ENCODE assay signal across 7 mouse cellular contexts in the genomic region with DNA sequence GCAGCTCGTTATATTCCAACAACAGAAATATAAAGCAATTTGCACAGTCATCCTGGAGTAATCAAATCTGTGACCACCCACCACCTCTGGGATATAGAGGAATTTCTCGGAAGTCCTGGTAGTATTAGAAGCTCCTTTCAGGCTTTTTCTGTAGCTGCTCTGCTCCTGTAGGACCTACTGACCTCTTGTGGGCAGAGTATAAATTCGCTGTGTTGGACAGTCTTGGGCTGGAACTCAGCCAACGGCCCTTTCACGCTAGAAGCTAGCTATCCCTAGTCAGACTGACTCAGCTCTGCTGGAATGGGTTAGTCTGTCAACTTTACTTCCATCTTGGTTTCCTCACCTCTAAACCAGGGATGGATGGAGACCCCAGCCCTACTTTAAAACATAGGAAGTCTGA. TPM values are rescaled to one million over a fixed set of nuclear protein-coding genes. Genes with fewer than 3 reads are reported as not detected.
DNase-seq lines count a peak whose midpoint lies in the region; ATAC-seq lines count a peak whose summit lies in the region.

No protein-coding gene starts in this region.

- H3K27me3 ChIP-seq in neural tube, embryonic 11.5 days (ENCODE audit: control insufficient read depth, insufficient read depth, low read length), result no peaks in the 10 kb centered on the region
- H3K27me3 ChIP-seq in neural tube, embryonic 15.5 days (replicated peaks), result no peaks in the 10 kb centered on the region
- no peaks in the 10 kb centered on the region for H3K27me3 ChIP-seq in lung, embryonic 15.5 days
- H3K27me3 ChIP-seq in hindbrain, embryonic 14.5 days (ENCODE audit: control insufficient read depth, insufficient read depth, low read length), result no peaks in the 10 kb centered on the region
- H3K27me3 ChIP-seq in midbrain, embryonic 11.5 days (ENCODE audit: control insufficient read depth, insufficient read depth, low read length), result no peaks in the 10 kb centered on the region

- no peak overlapping the region for H3K4me2 ChIP-seq in neural tube, embryonic 11.5 days (ENCODE audit: low read depth)
- no peak overlapping the region for H3K4me2 ChIP-seq in neural tube, embryonic 15.5 days
- no peak overlapping the region for H3K4me2 ChIP-seq in lung, embryonic 15.5 days
- no peak overlapping the region for H3K4me2 ChIP-seq in hindbrain, embryonic 14.5 days (replicated peaks)
- no peak overlapping the region for H3K4me2 ChIP-seq in midbrain, embryonic 11.5 days

- intact Hi-C loops in gastrocnemius, postnatal 36 days (cut with DNase I), result loop anchor here (5.0 to 10.0 kb wide), 2 partner anchors 82 to 195 kb away; no protein-coding TSS in a partner anchor

- H3K27ac ChIP-seq in neural tube, embryonic 11.5 days (ENCODE audit: low read depth, low read length), result no peak overlapping the region
- H3K27ac ChIP-seq in neural tube, embryonic 15.5 days (replicated peaks), result no peak overlapping the region
- no peak overlapping the region for H3K27ac ChIP-seq in lung, embryonic 15.5 days
- no peak overlapping the region for H3K27ac ChIP-seq in hindbrain, embryonic 14.5 days
- no peak overlapping the region for H3K27ac ChIP-seq in midbrain, embryonic 11.5 days (ENCODE audit: low read depth, low read length)

- DNase-seq in neural tube, embryonic 11.5 days (ENCODE audit: low spot score), result peak; percentile 20
- DNase-seq in adrenal gland, postnatal 14 days, result peak; percentile 80
- DNase-seq in gastrocnemius, postnatal 36 days, result peak; percentile 18 to 41
- DNase-seq in hindbrain, embryonic 14.5 days (ENCODE audit: low spot score), result no peak
- no peak for DNase-seq in midbrain, embryonic 11.5 days (ENCODE audit: low spot score, missing footprints)

- no peak overlapping the region for H3K4me3 ChIP-seq in neural tube, embryonic 11.5 days (ENCODE audit: low read depth, low read length)
- no peak overlapping the region for H3K4me3 ChIP-seq in neural tube, embryonic 15.5 days (replicated peaks)
- no peak overlapping the region for H3K4me3 ChIP-seq in lung, embryonic 15.5 days
- H3K4me3 ChIP-seq in hindbrain, embryonic 14.5 days (replicated peaks; ENCODE audit: low read length), result no peak overlapping the region
- no peak overlapping the region for H3K4me3 ChIP-seq in midbrain, embryonic 11.5 days (ENCODE audit: low read depth, low read length)

- H3K4me1 ChIP-seq in neural tube, embryonic 11.5 days (ENCODE audit: control insufficient read depth, insufficient read depth, low read length), result no peaks in the 10 kb centered on the region
- H3K4me1 ChIP-seq in neural tube, embryonic 15.5 days, result no peaks in the 10 kb centered on the region
- H3K4me1 ChIP-seq in lung, embryonic 15.5 days, result no peaks in the 10 kb centered on the region
- no peaks in the 10 kb centered on the region for H3K4me1 ChIP-seq in hindbrain, embryonic 14.5 days (replicated peaks; ENCODE audit: control insufficient read depth, insufficient read depth, low read length)
- no peaks in the 10 kb centered on the region for H3K4me1 ChIP-seq in midbrain, embryonic 11.5 days (ENCODE audit: control insufficient read depth, insufficient read depth, low read length)

- no peaks in the 10 kb centered on the region for H3K36me3 ChIP-seq in neural tube, embryonic 11.5 days (ENCODE audit: control insufficient read depth, insufficient read depth, low read length)
- no peaks in the 10 kb centered on the region for H3K36me3 ChIP-seq in neural tube, embryonic 15.5 days
- no peaks in the 10 kb centered on the region for H3K36me3 ChIP-seq in lung, embryonic 15.5 days
- H3K36me3 ChIP-seq in hindbrain, embryonic 14.5 days (replicated peaks; ENCODE audit: control insufficient read depth, insufficient read depth), result no peaks in the 10 kb centered on the region
- no peaks in the 10 kb centered on the region for H3K36me3 ChIP-seq in midbrain, embryonic 11.5 days (ENCODE audit: control insufficient read depth, insufficient read depth, low read length)

- 49% methylated on average over 5 of the region's 5 CpGs for WGBS in neural tube, embryonic 11.5 days
- 39% methylated on average over 5 of the region's 5 CpGs for WGBS in neural tube, embryonic 15.5 days
- 27% methylated on average over 5 of the region's 5 CpGs for WGBS in lung, embryonic 15.5 days
- 34% methylated on average over 5 of the region's 5 CpGs for WGBS in hindbrain, embryonic 14.5 days
- WGBS in midbrain, embryonic 11.5 days, result 47% methylated on average over 5 of the region's 5 CpGs

- H3K9me3 ChIP-seq in neural tube, embryonic 11.5 days (ENCODE audit: control insufficient read depth, low read length), result no peaks in the 10 kb centered on the region
- no peaks in the 10 kb centered on the region for H3K9me3 ChIP-seq in neural tube, embryonic 15.5 days (replicated peaks)
- no peaks in the 10 kb centered on the region for H3K9me3 ChIP-seq in lung, embryonic 15.5 days
- H3K9me3 ChIP-seq in hindbrain, embryonic 14.5 days (ENCODE audit: control insufficient read depth, low read length), result no peaks in the 10 kb centered on the region
- no peaks in the 10 kb centered on the region for H3K9me3 ChIP-seq in midbrain, embryonic 11.5 days (ENCODE audit: control insufficient read depth, low read length)

- no peak for ATAC-seq in neural tube, embryonic 11.5 days (ENCODE audit: insufficient read depth, low FRiP score, low TSS enrichment)
- no peak for ATAC-seq in neural tube, embryonic 15.5 days (ENCODE audit: low FRiP score)
- peak; percentile 58; the same call in 1 of the 2 replicates for ATAC-seq in lung, embryonic 15.5 days (ENCODE audit: borderline replicate concordance, extremely low read depth, low FRiP score, low TSS enrichment)
- ATAC-seq in hindbrain, embryonic 14.5 days (ENCODE audit: low FRiP score), result no peak
- no peak for ATAC-seq in midbrain, embryonic 11.5 days (ENCODE audit: low FRiP score)

- H3K9ac ChIP-seq in neural tube, embryonic 11.5 days (ENCODE audit: low read length), result no peak overlapping the region
- no peak overlapping the region for H3K9ac ChIP-seq in neural tube, embryonic 15.5 days (replicated peaks)
- H3K9ac ChIP-seq in lung, embryonic 15.5 days, result no peak overlapping the region
- no peak overlapping the region for H3K9ac ChIP-seq in hindbrain, embryonic 14.5 days
- H3K9ac ChIP-seq in midbrain, embryonic 11.5 days (ENCODE audit: low read length), result no peak overlapping the region

RNA-seq across cellular contexts. Expression of a gene that starts 34.8 kb away (rescaled TPM):
- 804 and 829 TPM in 2 replicates for polyA plus RNA-seq in neural tube, embryonic 11.5 days (2014; fragmentation: Nextera tagmentation; extraction: Ambion mirVana)
- 530 and 612 TPM in 2 replicates for polyA plus RNA-seq in neural tube, embryonic 15.5 days (2015; fragmentation: Nextera tagmentation; extraction: Ambion mirVana)
- 588 and 637 TPM in 2 replicates for total RNA-seq in adrenal gland, postnatal 14 days (2021)
- total RNA-seq in gastrocnemius, postnatal 36 days (2021), result 10 to 100 TPM; 69.8 to 72.5 TPM
- polyA plus RNA-seq in lung, embryonic 15.5 days (2015; fragmentation: Nextera tagmentation; extraction: Ambion mirVana), result 645 and 653 TPM in 2 replicates
- 568 TPM in 2 replicates for polyA plus RNA-seq in hindbrain, embryonic 14.5 days (2014; fragmentation: Nextera tagmentation; extraction: Ambion mirVana)
- 805 and 833 TPM in 2 replicates for polyA plus RNA-seq in midbrain, embryonic 11.5 days (2014; fragmentation: Nextera tagmentation; extraction: Ambion mirVana)

RNA-seq across cellular contexts. Expression of a gene that starts 43.4 kb away (rescaled TPM):
- polyA plus RNA-seq in neural tube, embryonic 11.5 days (2014; fragmentation: Nextera tagmentation; extraction: Ambion mirVana), result 128 and 138 TPM in 2 replicates
- polyA plus RNA-seq in neural tube, embryonic 15.5 days (2015; fragmentation: Nextera tagmentation; extraction: Ambion mirVana), result 115 and 117 TPM in 2 replicates
- 62.5 and 64.4 TPM in 2 replicates for total RNA-seq in adrenal gland, postnatal 14 days (2021)
- total RNA-seq in gastrocnemius, postnatal 36 days (2021), result 10 to 100 TPM; 37.8 to 38.8 TPM
- 129 and 132 TPM in 2 replicates for polyA plus RNA-seq in lung, embryonic 15.5 days (2015; fragmentation: Nextera tagmentation; extraction: Ambion mirVana)
- 132 and 134 TPM in 2 replicates for polyA plus RNA-seq in hindbrain, embryonic 14.5 days (2014; fragmentation: Nextera tagmentation; extraction: Ambion mirVana)
- 119 and 120 TPM in 2 replicates for polyA plus RNA-seq in midbrain, embryonic 11.5 days (2014; fragmentation: Nextera tagmentation; extraction: Ambion mirVana)

RNA-seq across cellular contexts. Expression of a gene that starts 43.6 kb away (rescaled TPM):
- 37.4 and 39.3 TPM in 2 replicates for polyA plus RNA-seq in neural tube, embryonic 11.5 days (2014; fragmentation: Nextera tagmentation; extraction: Ambion mirVana)
- 24.2 and 27.6 TPM in 2 replicates for polyA plus RNA-seq in neural tube, embryonic 15.5 days (2015; fragmentation: Nextera tagmentation; extraction: Ambion mirVana)
- total RNA-seq in adrenal gland, postnatal 14 days (2021), result 47.0 and 51.0 TPM in 2 replicates
- total RNA-seq in gastrocnemius, postnatal 36 days (2021), result 10 to 100 TPM; 10.6 to 10.7 TPM
- polyA plus RNA-seq in lung, embryonic 15.5 days (2015; fragmentation: Nextera tagmentation; extraction: Ambion mirVana), result 31.6 and 35.7 TPM in 2 replicates
- polyA plus RNA-seq in hindbrain, embryonic 14.5 days (2014; fragmentation: Nextera tagmentation; extraction: Ambion mirVana), result 24.6 and 25.3 TPM in 2 replicates
- polyA plus RNA-seq in midbrain, embryonic 11.5 days (2014; fragmentation: Nextera tagmentation; extraction: Ambion mirVana), result 35.6 and 39.5 TPM in 2 replicates

Comparison
In these comparisons a context has a peak if more than half of its experiments do, and no peak if none do; other contexts are left out.
1. DNase-seq: peak in neural tube, embryonic 11.5 days (single experiment), adrenal gland, postnatal 14 days (single experiment) and gastrocnemius, postnatal 36 days (2 of 2); none in hindbrain, embryonic 14.5 days (single experiment) and midbrain, embryonic 11.5 days (single experiment).